Mouse (Mus musculus) ES-Bruce4 (cell line): ENCODE results near the gene Lmx1b.

Experiments
- CTCF ChIP-seq: IDR thresholded peaks from one replicate; pipeline ENCODE4 v1.8.1; 2011; ENCODE audit warnings: low read depth, low read length
- EP300 ChIP-seq: IDR thresholded peaks from 2 replicates; pipeline ENCODE4 v1.6.1; 2011; ENCODE audit warnings: low read depth, low read length; ENCODE audit not compliant: insufficient read depth

DNA sequence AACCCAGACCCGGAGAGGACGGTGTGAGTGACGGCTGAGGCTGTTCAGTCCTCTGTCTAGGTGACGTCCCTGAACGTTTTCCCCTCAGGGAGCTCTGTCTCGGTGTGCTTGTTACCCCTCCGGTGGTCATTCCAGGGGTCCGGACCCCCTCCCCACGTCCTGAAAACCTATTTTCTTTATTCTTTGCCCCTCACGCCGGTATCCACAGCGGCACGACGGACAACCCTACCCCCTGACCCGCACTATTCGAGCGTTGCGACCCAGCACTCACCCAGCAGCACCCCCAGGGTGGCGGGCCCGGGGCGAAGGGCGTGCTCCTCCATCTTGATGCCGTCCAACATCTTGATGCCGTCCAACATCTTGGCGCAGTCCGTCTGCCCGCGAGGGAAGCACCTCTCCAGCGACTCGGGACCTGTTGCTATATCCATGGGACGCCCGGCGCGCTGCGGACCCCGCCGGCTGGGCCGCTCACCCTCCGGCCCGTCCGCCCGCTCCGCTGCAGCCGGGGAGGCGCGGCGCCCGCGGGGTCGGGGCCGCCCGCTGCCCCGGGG, at the start of gene Lmx1b:
- TF ChIP-seq EP300, result no peak
- TF ChIP-seq CTCF, result no peak
